Mouse (Mus musculus) midbrain, embryonic 13.5 days (tissue): ENCODE results near the gene Fam102b. TPM values are rescaled to one million over a fixed set of nuclear protein-coding genes. Genes with fewer than 3 reads are reported as not detected.

Experiments used
- ATAC-seq: fragments of 200-750 bp; cut with Nextera tagmentation; 2 replicates; pipeline ENCODE4 v1.8.0; 2017; ENCODE audit warnings: mild to moderate bottlenecking, moderate TSS enrichment, moderate library complexity
- H3K27ac ChIP-seq: fragments of 300-500 bp; sonication (generic); 2 replicates; pipeline ENCODE4 v1.5.1; 2015; ENCODE audit warnings: inconsistent platforms, mild to moderate bottlenecking, moderate library complexity
- H3K27me3 ChIP-seq: fragments of 300-500 bp; sonication (generic); 2 replicates; pipeline ENCODE4 v1.6.1; 2015; ENCODE audit warnings: mild to moderate bottlenecking, inconsistent platforms
- H3K36me3 ChIP-seq: fragments of 300-500 bp; sonication (generic); 2 replicates; pipeline ENCODE4 v1.6.1; 2015; ENCODE audit warnings: mild to moderate bottlenecking, inconsistent platforms
- H3K4me1 ChIP-seq: fragments of 300-500 bp; sonication (generic); replicated peaks from 2 replicates; pipeline ENCODE4 v1.6.1; 2015; ENCODE audit warnings: inconsistent platforms
- H3K4me2 ChIP-seq: fragments of 300-500 bp; sonication (generic); replicated peaks from 2 replicates; pipeline ENCODE4 v1.6.1; 2015; ENCODE audit warnings: moderate library complexity, mild to moderate bottlenecking, inconsistent platforms
- H3K4me3 ChIP-seq: fragments of 300-500 bp; sonication (generic); replicated peaks from 2 replicates; pipeline ENCODE4 v1.5.1; 2015; ENCODE audit warnings: mild to moderate bottlenecking, inconsistent platforms
- H3K9ac ChIP-seq: fragments of 300-500 bp; sonication (generic); replicated peaks from 2 replicates; pipeline ENCODE4 v1.6.1; 2015; ENCODE audit warnings: mild to moderate bottlenecking, inconsistent platforms
- H3K9me3 ChIP-seq: fragments of 300-500 bp; sonication (generic); 2 replicates; pipeline ENCODE4 v1.6.1; 2016; ENCODE audit warnings: mild to moderate bottlenecking, inconsistent platforms
- WGBS: fragments of 180-500 bp; shearing (Covaris S2); methylation state at CpG from one replicate; pipeline ENCODE4 v1.1.7; 2015; 5-methylcytosine and 5-hydroxymethylcytosine counted together
- microRNA-seq: library from miRNA; unstranded; fragments of <30 nt; microRNA quantifications from one replicate; pipeline ENCODE4, GENCODE M21; 2016
- polyA plus RNA-seq: library from polyadenylated mRNA; unstranded; fragments of >200 nt; fragmentation: Nextera tagmentation; extraction: Ambion mirVana; gene quantifications from 2 replicates; pipeline ENCODE4 v1.2.1, GENCODE M21; 2015

Fam102b gene
- polyA plus RNA-seq, 1 experiment from 2014 or later = 8.5 TPM

GRCm38 (mm10) chr3:108939573-108939972, 87.8 kb downstream of the Fam102b start, which contains the start of gene Henmt1:
Gene Henmt1, plus strand, starts transcription at chr3:108939873.
- Histone ChIP-seq H3K27ac (no peak within 1 kb of the TSS), H3K4me1 (no peaks in the 10 kb centered on the region), H3K9ac (no peak within 1 kb of the TSS), H3K4me2 (peak within 1 kb of the TSS; percentile 53), H3K36me3 (no peaks in the 10 kb centered on the region), H3K27me3 (no peaks in the 10 kb centered on the region), H3K9me3 (no peaks in the 10 kb centered on the region; the same call in 1 of the 2 replicates), H3K4me3 (peak within 1 kb of the TSS; percentile 34)
- ATAC-seq = no peak
- 86% methylated on average over 5 of the region's 5 CpGs for whole genome bisulfite sequencing

GRCm38 (mm10) chr3:108938691-108939090, 88.7 kb downstream of the Fam102b start:
- H3K27ac ChIP-seq = no peak overlapping the region
- H3K9me3 ChIP-seq = no peaks in the 10 kb centered on the region; the same call in 1 of the 2 replicates
- H3K4me3 ChIP-seq = no peak overlapping the region
- no peaks in the 10 kb centered on the region for H3K4me1 ChIP-seq
- H3K27me3 ChIP-seq = no peaks in the 10 kb centered on the region
- H3K36me3 ChIP-seq = no peaks in the 10 kb centered on the region
- H3K9ac ChIP-seq = no peak overlapping the region
- no peak for ATAC-seq
- no peak overlapping the region for H3K4me2 ChIP-seq
- 98% methylated on average over 5 of the region's 5 CpGs for WGBS

- Histone ChIP-seq H3K4me2 (no peak overlapping the region), H3K9me3 (no peaks in the 10 kb centered on the region), H3K27me3 (no peaks in the 10 kb centered on the region), H3K27ac (no peak overlapping the region), H3K36me3 (no peaks in the 10 kb centered on the region), H3K9ac (no peak overlapping the region), H3K4me3 (no peak overlapping the region), H3K4me1 (no peaks in the 10 kb centered on the region)
- WGBS = 88% methylated on average over 6 of the region's 6 CpGs
- ATAC-seq = no peak
These were observed 93.8 kb downstream of the Fam102b start for GRCm38 (mm10) chr3:108933557-108933956.

GRCm38 (mm10) chr3:108926308-108926707, 101.1 kb downstream of the Fam102b start:
- ATAC-seq = no peak
- 91% methylated on average over 1 of the region's 1 CpGs for WGBS
- no peaks in the 10 kb centered on the region for H3K27me3 ChIP-seq

GRCm38 (mm10) chr3:108925677-108926076, 101.7 kb downstream of the Fam102b start:
- 92% methylated on average over 4 of the region's 4 CpGs for WGBS
- Histone ChIP-seq H3K36me3 (no peaks in the 10 kb centered on the region), H3K4me3 (no peak overlapping the region), H3K4me1 (no peaks in the 10 kb centered on the region), H3K27ac (no peak overlapping the region), H3K9me3 (no peaks in the 10 kb centered on the region), H3K4me2 (no peak overlapping the region), H3K9ac (no peak overlapping the region), H3K27me3 (no peaks in the 10 kb centered on the region)
- no peak for ATAC-seq

More at GRCm38 (mm10) chr3:108926308-108926707, 101.1 kb downstream of the Fam102b start:
- Histone ChIP-seq H3K4me3 (no peak overlapping the region), H3K4me1 (no peaks in the 10 kb centered on the region), H3K9ac (no peak overlapping the region), H3K4me2 (no peak overlapping the region), H3K27ac (no peak overlapping the region), H3K9me3 (no peaks in the 10 kb centered on the region), H3K36me3 (no peaks in the 10 kb centered on the region)

- H3K36me3 ChIP-seq = no peaks in the 10 kb centered on the region
- no peaks in the 10 kb centered on the region for H3K9me3 ChIP-seq
- H3K4me3 ChIP-seq = no peak overlapping the region
- no peak for ATAC-seq
- no peak overlapping the region for H3K4me2 ChIP-seq
- no peaks in the 10 kb centered on the region for H3K4me1 ChIP-seq
- no peak overlapping the region for H3K9ac ChIP-seq
- WGBS = 93% methylated on average over 1 of the region's 1 CpGs
- H3K27me3 ChIP-seq = no peaks in the 10 kb centered on the region
- H3K27ac ChIP-seq = no peak overlapping the region
These were observed 105.6 kb downstream of the Fam102b start for GRCm38 (mm10) chr3:108921822-108922221.

Small RNAs within 50 kb of the gene (microRNA-seq; reads per million reads assigned to microRNA genes)
- not detected for gene Gm44384

Other genes with a start within 250 kb of the Fam102b start
- gene Stxbp3, start 187.1 kb downstream of the Fam102b start, polyA plus RNA-seq = 16.0 and 16.1 TPM in 2 replicates
- not detected in 2 replicates for gene Fndc7, start 137.6 kb downstream of the Fam102b start, polyA plus RNA-seq
- 67.1 and 72.2 TPM in 2 replicates for gene Prpf38b, start 115.9 kb downstream of the Fam102b start, polyA plus RNA-seq
- 0.90 and 1.1 TPM in 2 replicates for gene Henmt1, start 87.7 kb downstream of the Fam102b start, polyA plus RNA-seq
- gene Gm9857, start 87.2 kb downstream of the Fam102b start, polyA plus RNA-seq = 0.75 TPM in 1 of 2 replicates, not detected in the other
- gene Slc25a54, start 52.9 kb upstream of the Fam102b start, polyA plus RNA-seq = not detected in 2 replicates
- 9.1 and 10.0 TPM in 2 replicates for gene Slc25a24, start 95.5 kb upstream of the Fam102b start, polyA plus RNA-seq